Comparison of ENCODE assay signal across 8 mouse cellular contexts in the genomic region with DNA sequence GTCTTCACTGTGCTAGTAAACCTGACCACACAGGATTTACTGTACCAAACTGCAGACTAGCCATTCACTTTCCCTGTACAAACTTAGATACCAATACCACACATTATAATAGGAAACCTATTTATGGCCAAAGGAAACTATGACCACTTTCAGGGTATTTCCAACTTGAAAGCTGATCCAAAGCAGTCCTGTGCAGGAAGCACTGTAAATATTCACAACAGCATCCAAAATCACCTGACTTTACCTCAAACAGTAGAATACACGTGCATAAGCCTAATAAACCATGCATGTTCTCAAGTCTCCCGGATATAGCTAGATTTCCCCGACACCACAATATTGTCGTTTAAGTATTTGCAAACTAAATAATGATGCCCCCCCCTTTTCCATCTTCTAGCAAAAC. TPM values are rescaled to one million over a fixed set of nuclear protein-coding genes. Genes with fewer than 3 reads are reported as not detected.
DNase-seq lines count a peak whose midpoint lies in the region; ATAC-seq and TF ChIP-seq lines count a peak whose summit lies in the region.

No protein-coding gene starts in this region.

- peak overlapping the region; percentile 93 for H3K9ac ChIP-seq in forebrain, embryonic 15.5 days (replicated peaks)
- peak overlapping the region; percentile 87 for H3K9ac ChIP-seq in liver, embryonic 15.5 days

- H3K4me1 ChIP-seq in forebrain, embryonic 15.5 days, result peaks cover 34% of the 10 kb centered on the region
- peaks cover 64% of the 10 kb centered on the region for H3K4me1 ChIP-seq in liver, embryonic 15.5 days (replicated peaks)

- 3% methylated on average over 4 of the region's 4 CpGs for WGBS in forebrain, embryonic 15.5 days
- under 1% methylated on average over 4 of the region's 4 CpGs for WGBS in liver, embryonic 15.5 days (ENCODE audit: insufficient replicate concordance)

- H3K4me2 ChIP-seq in forebrain, embryonic 15.5 days (replicated peaks), result peak overlapping the region; percentile 81
- peak overlapping the region; percentile 82 for H3K4me2 ChIP-seq in liver, embryonic 15.5 days

- H3K9me3 ChIP-seq in forebrain, embryonic 15.5 days, result no peaks in the 10 kb centered on the region
- no peaks in the 10 kb centered on the region for H3K9me3 ChIP-seq in liver, embryonic 15.5 days (replicated peaks)

- TF ChIP-seq CTCF in gastrocnemius, adult 2 months (IDR thresholded peaks at IDR 0.05), result no peak

- H3K27me3 ChIP-seq in forebrain, embryonic 15.5 days, result no peaks in the 10 kb centered on the region
- no peaks in the 10 kb centered on the region for H3K27me3 ChIP-seq in liver, embryonic 15.5 days

- ATAC-seq in forebrain, embryonic 15.5 days (replicated peaks), result no peak
- no peak for ATAC-seq in liver, embryonic 15.5 days (ENCODE audit: insufficient read depth)

- intact Hi-C loops in gastrocnemius, adult 2 months (cut with DNase I), result no loop called here

- DNase-seq in gastrocnemius, adult 2 months, result no peak
- DNase-seq in gastrocnemius, adult 18-20 months (ENCODE audit: low spot score), result no peak
- peak; percentile 24 for DNase-seq in CD4-positive, CD25-positive, alpha-beta regulatory T cell, adult 2 months (ENCODE audit: low read depth, low spot score)
- no peak for DNase-seq in Muller cell, postnatal 12 days (ENCODE audit: inconsistent ontology term)
- DNase-seq in B cell, adult 2 months, result no peak
- DNase-seq in gastrocnemius, adult 8-10 months (ENCODE audit: low spot score in 2 of 2), result no peak

- peak overlapping the region; percentile 92 for H3K27ac ChIP-seq in gastrocnemius, adult 2 months
- no peak overlapping the region for H3K27ac ChIP-seq in forebrain, embryonic 15.5 days (replicated peaks)
- peak overlapping the region; percentile 76 for H3K27ac ChIP-seq in liver, embryonic 15.5 days (replicated peaks)

- H3K36me3 ChIP-seq in forebrain, embryonic 15.5 days, result peaks cover 34% of the 10 kb centered on the region
- H3K36me3 ChIP-seq in liver, embryonic 15.5 days (replicated peaks), result peaks cover 34% of the 10 kb centered on the region

- H3K4me3 ChIP-seq in gastrocnemius, adult 2 months, result peak overlapping the region; percentile 83
- H3K4me3 ChIP-seq in forebrain, embryonic 15.5 days, result peak overlapping the region; percentile 77
- peak overlapping the region; percentile 92 for H3K4me3 ChIP-seq in liver, embryonic 15.5 days (replicated peaks)

RNA-seq across cellular contexts. Expression of gene Rps12, which starts 1.0 kb away (rescaled TPM):
- total RNA-seq in gastrocnemius, adult 2 months (2021), result 100 to 1,000 TPM; 215 to 230 TPM
- total RNA-seq in gastrocnemius, adult 18-20 months (2021), result 100 to 1,000 TPM; 183 to 193 TPM
- 113 and 122 TPM in 2 replicates for polyA plus RNA-seq in forebrain, embryonic 15.5 days (2015; fragmentation: Nextera tagmentation; extraction: Ambion mirVana)
- polyA plus RNA-seq in liver, embryonic 15.5 days (2015; fragmentation: Nextera tagmentation; extraction: Ambion mirVana), result 118 and 126 TPM in 2 replicates
- total RNA-seq in gastrocnemius, adult 8-10 months (2022), result 100 to 1,000 TPM; 127 to 219 (median 169) TPM

RNA-seq across cellular contexts. Expression of gene Slc18b1, which starts 10.7 kb away (rescaled TPM):
- total RNA-seq in gastrocnemius, adult 2 months (2021), result 1 to 10 TPM; 5.5 to 6.2 TPM
- total RNA-seq in gastrocnemius, adult 18-20 months (2021), result 1 to 10 TPM; 4.2 to 7.3 TPM
- 15.8 and 16.5 TPM in 2 replicates for polyA plus RNA-seq in forebrain, embryonic 15.5 days (2015; fragmentation: Nextera tagmentation; extraction: Ambion mirVana)
- 1.4 and 1.7 TPM in 2 replicates for polyA plus RNA-seq in liver, embryonic 15.5 days (2015; fragmentation: Nextera tagmentation; extraction: Ambion mirVana)
- 1 to 10 TPM; 4.6 to 8.3 (median 6.0) TPM for total RNA-seq in gastrocnemius, adult 8-10 months (2022)
